Mouse (Mus musculus) CD4-positive, CD25-positive, alpha-beta regulatory T cell, adult 9 weeks (primary cell): ENCODE results near the gene Tnfrsf19. TPM values are rescaled to one million over a fixed set of nuclear protein-coding genes. Genes with fewer than 3 reads are reported as not detected.

Experiments
- polyA plus RNA-seq: library from polyadenylated mRNA; unstranded; fragments of 100-300 nt; shearing (Covaris generic); gene quantifications from one replicate; pipeline ENCODE4 v1.2.1, GENCODE M21; 2017

Gene Tnfrsf19
- polyA plus RNA-seq: 0.26 TPM

DNA sequence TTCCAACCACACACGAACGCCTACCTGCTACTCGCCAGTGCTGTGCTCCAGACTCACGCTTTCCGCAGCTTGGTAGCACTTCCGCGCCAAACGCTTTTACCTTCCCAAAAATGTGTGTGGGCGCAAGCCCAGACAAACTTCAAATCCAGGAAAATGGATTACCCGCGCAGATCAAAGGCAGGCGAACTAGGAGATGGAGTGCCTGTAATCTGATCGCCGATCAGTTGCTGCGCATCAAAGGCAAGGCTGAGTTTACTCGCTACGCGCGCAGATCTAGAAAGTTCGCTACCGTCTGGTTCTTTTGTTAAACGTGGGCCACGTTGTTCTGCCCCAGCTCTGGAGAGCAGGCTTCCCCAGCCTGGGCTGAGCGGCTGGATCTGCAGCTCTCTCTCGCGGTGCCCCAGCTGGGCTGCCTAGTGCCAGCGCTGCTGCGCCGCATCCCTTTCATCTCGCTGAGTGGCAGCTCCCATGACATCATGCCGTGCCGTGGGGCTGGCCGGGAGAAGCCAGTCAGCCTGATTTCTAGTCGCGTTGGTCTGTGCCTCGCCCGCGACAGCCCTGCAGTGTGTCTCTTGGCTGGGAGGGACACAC is at the start of gene Tnfrsf19:
Tnfrsf19 (minus strand) TSS at position 400 of the 591 bp plus-strand sequence.

Other genes starting within 250 kb of the Tnfrsf19 start
- gene Sacs, start 92.0 kb upstream of the Tnfrsf19 start, polyA plus RNA-seq: 6.6 TPM
- gene Sgcg, start 212.0 kb upstream of the Tnfrsf19 start, polyA plus RNA-seq: not detected